Mouse (Mus musculus) adipocyte (in vitro differentiated cells): ENCODE measurements at regions not wholly inside any gene's neighbourhood (a gene's known extent, or its start where the extent isn't known, plus 50 kb on each side); places are given as distances from the start of the nearest gene placed in this dataset.

Experiments used
- DNase-seq: peaks from one replicate; pipeline ENCODE4 v3.0.0-alpha.2; 2016; ENCODE audit warnings: low spot score

GRCm38 (mm10) chr1:60665329-60665728 is 51.3 kb upstream of the Cd28 start:
- DNase-seq = no peak

DNA sequence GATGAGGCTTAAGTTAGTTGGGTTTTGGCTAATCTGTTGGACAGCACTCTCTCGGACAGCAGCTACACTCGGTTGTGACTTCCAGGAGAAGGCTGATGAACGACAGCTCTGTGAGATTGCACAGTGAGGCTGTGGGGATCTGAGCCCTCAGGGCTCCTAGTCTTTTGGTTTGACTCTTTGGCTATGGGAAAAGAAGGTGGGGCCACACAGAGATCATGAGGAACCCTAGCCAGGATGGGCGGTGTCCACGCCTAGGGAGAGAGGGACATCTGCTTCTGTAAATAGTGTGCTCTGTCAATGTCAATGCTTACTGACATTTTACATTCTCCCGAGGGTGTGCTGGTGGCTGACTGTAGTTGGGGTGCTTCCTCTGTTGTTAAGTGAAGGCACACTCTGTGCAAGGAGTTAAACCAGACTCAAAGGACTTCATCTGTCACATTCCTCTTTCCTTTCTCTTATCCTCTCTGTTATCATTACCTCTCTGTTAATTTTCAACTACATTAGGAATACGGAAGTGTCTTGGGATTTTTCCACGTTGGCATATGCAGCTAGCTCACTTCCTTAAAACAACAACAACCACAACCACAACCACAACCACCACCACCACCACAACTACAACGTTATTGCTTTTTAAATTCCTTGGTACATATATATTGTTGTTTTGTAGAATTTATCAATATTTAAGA is 54.2 kb upstream of the Cd28 start:
- DNase-seq = no peak

- no peak for DNase-seq
Observed at GRCm38 (mm10) chr1:60661857-60662256, 54.7 kb upstream of the Cd28 start.

- no peak for DNase-seq
Observed at GRCm38 (mm10) chr1:60659604-60660003, 57.0 kb upstream of the Cd28 start.

- DNase-seq = no peak
Observed at GRCm38 (mm10) chr1:60659041-60659440, 57.6 kb upstream of the Cd28 start.

GRCm38 (mm10) chr1:60658383-60658782 is 58.2 kb upstream of the Cd28 start:
- no peak for DNase-seq

DNA sequence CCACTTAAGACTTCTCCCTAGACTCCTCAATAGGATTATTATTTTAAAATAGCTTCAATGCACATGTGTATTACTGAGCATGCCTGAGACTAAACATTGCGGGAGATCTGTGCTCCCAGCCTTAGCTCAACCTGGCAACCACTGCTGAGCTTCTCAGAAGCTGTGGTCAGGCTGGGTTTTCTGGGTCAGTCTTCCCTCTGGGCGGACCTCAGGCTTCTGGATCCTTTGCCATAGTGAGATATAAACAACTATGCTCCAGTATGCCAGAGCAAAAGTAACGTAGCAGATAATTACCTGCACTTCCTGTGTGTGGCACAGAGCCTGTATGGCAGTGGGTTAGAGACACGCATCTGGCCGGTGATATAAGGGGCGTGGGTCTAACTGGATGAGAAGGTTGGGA is 59.1 kb upstream of the Cd28 start:
- DNase-seq = no peak

DNA sequence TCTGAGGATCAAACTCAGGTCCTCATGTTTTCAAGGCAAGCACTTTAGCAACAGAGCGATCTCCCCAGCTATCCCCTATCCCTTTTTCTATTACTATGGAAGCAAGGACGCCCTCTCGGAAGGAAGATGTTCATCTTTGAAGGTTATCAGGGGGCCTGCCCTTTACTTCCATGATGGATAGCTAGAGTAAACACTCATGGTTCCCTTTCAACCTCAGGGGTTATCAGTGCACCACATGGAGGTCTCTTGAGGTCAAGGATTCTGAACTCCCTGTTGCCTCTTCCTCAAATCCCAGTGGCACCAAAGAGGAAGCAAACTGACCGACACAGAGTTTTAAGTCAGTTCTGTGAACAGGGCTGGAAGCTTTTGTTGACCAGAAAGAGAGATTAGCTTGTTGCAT is 59.6 kb upstream of the Cd28 start:
- DNase-seq = no peak

GRCm38 (mm10) chr1:60655691-60656595 is 60.7 kb upstream of the Cd28 start:
- DNase-seq = no peak

DNA sequence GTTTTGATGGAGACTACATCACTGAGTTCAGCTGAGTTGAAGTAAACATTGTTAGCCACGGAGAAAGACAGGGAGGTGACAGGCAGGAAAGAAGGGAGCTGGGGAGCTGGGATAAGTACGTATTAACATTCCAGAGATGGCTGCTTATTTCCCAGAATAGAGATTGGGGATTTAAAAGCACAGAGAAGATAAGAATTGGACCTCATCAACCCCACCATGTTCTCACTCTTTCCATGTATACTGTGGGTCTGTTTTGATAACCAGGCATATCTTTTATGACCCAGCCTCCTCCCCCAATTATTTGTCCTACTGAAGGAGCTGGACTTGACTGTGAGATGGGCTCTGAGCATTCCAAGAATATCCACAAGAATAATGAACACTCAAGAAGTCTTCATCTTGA is 61.4 kb upstream of the Cd28 start:
- DNase-seq = no peak

DNA sequence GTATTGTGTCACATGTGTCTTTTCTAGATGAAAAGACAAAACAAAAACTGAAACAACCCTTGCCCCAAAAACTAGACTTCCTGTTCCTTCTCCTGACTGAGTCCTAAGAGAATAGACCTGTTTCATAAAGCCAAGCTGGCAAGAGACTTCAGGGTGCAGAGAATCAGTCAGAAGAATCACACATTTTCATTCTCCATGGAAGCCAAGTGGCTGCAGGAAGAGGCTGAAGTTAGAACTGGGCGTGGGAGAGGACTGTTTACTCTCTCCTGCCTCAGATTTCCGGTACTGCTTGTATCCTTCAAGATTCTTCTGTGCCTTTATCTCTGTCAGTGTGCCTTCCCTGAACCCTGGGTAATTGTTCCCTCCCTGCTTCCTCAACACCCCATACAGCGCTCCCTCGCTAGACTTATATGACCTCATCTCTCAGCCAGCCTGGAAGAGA is 64.0 kb upstream of the Cd28 start:
- DNase-seq = peak; percentile 69

DNA sequence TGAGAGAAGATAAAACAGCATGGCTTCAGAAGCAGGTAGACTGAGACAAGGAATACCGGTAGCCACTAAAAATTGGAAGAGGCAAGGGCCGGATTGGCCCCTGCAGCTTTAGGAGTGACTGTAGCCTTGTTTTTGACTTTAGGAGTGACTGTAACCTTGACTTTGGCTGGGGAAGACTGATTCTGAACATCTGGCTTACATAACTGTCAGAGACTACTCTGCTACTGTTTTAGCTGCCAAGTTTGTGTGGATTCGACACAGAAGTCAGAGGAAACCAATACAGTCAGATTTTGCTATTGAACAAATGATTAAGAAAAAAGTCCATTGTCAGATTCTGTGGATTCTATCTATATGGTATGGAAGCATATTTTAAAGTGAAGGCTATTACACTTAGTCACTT is 66.4 kb upstream of the Cd28 start:
- peak; percentile 58 for DNase-seq

DNA sequence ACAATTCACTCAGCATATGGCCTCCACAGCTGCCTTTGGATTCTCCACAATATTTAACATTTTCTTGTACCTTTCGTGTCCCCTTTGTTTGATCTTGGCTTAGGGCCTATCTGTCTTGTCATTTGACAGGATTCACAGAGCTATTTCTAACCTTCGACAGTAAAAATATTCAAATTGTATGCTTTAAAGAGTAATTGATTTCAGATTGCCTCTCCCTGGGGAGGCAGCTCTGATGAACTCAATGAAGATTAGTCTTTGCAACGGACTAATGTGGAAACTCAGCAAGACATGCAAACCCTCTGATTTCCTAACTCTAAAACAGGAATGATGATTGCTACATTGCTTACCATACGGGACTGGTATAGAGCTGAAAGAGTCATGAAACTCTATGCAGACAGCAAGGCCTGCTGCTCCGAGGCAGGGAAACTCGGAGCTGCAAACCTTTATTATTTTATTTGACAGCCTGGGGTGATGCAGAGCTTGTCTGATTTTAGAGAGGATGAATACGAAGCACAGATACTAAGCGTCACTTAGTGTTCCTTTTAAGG is 67.2 kb upstream of the Cd28 start:
- no peak for DNase-seq

DNA sequence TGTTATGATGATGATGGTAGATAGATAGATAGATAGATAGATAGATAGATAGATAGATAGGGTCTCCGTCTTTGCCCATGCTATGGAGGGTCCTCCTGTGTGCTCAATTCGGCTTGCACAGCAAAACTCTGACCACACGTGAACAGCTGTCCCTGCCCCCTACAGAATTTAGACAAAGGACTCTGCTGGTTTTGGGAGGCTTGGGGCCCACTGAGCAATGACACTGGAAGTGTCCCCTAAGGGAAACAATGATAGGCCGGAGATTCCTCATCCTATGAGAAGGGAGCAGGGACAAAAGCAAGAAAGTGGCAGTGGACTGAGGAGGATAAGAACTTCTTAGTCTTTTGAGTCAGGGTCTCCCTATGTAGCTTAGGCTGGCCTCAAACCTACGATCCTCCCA is 69.8 kb upstream of the Cd28 start:
- DNase-seq = no peak

GRCm38 (mm10) chr1:60646174-60646573 is 70.4 kb upstream of the Cd28 start:
- DNase-seq = no peak

DNA sequence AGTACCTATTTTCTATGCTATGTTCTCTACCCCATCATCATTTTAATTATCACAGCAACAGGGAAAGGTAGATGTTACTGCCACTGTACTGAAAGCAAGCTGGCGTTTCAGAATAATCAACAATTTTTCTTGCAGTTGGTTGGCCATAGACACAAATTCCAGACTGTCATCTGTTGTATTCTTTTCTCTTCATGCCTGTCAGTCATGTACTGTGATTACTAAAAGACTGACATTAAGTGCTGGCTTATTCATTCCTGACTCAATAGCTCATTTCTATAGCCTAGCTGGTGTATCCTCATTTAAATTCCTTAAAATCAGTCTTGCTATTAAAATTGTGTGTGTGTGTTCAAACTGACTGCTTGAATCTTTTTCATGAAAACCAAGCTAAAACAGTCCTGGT is 71.4 kb upstream of the Cd28 start:
- no peak for DNase-seq

GRCm38 (mm10) chr1:60642761-60643160 is 73.8 kb upstream of the Cd28 start:
- no peak for DNase-seq

- DNase-seq = no peak
Observed at GRCm38 (mm10) chr1:60642175-60642574, 74.4 kb upstream of the Cd28 start.

- peak; percentile 73 for DNase-seq
Observed at GRCm38 (mm10) chr1:60641324-60641764, 74.4 kb upstream of the Raph1 start.

DNA sequence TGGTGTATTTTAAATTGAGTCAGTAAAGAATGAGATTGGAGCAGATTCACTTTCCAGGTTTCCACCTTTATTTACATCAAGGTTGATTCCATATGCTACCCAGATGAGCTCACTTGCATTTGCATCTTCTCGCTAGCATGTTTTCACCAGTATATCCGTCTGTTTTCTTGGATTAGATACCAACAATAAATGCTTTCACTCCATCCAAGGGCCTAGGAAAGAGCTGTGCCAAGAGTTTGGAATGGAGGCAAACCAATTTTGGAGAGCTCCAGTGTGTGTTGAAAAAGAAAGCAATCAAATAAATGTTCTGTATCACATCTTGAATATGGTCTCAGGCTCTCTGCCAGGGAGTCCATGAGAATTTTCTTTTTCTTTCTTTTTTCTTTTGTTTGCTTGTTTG is 72.6 kb upstream of the Raph1 start:
- peak; percentile 46 for DNase-seq

- no peak for DNase-seq
Observed at GRCm38 (mm10) chr1:60639059-60639458, 72.2 kb upstream of the Raph1 start.

- DNase-seq = no peak
Observed at GRCm38 (mm10) chr1:60636802-60637452, 70.0 kb upstream of the Raph1 start.
